Mouse (Mus musculus): ENCODE measurements around the gene Ppcs.

Ppcs gene

DNA sequence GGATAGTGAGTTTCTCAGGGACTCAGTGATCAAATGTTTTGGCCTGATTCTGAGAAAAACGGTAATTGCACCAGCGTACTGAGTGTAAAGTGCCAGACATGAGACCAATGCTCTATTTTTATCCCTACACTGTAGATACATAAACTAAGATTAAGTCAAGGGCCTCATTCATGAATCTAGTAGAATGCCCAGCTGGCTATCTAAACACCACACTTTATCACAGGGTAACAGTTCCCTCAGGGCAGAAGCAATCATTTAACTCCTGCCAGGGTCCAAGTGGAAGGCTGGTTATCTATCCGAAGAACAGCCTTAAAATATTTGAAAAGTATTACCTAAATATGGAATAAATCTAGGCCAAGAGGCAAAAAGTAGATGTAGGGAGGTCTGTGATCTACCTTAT lies 4.3 kb downstream of the Ppcs start:
- no peak for DNase-seq (ENCODE audit: low spot score in 2 of 2)

DNA sequence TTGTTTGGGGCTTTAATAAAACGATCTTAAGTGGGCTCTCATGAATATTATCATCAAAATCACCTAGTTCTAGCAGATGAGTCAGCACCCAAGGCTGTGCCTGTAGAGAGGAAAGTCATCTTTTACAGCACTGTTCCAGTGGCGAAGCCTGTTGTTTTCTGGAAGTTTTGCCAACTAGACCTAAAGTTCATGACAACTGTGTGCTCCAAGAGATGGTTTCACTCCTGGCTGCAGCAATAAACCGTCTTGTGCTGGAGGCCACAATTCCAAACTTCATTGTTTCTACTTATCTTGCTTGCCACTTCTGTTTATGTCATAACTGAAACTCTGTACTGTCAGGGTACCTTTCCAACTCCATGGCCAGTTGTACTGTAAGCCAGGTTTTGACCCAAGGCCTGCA lies 5.0 kb downstream of the Ppcs start:
- no peak for DNase-seq (ENCODE audit: low spot score in 2 of 2)

DNA sequence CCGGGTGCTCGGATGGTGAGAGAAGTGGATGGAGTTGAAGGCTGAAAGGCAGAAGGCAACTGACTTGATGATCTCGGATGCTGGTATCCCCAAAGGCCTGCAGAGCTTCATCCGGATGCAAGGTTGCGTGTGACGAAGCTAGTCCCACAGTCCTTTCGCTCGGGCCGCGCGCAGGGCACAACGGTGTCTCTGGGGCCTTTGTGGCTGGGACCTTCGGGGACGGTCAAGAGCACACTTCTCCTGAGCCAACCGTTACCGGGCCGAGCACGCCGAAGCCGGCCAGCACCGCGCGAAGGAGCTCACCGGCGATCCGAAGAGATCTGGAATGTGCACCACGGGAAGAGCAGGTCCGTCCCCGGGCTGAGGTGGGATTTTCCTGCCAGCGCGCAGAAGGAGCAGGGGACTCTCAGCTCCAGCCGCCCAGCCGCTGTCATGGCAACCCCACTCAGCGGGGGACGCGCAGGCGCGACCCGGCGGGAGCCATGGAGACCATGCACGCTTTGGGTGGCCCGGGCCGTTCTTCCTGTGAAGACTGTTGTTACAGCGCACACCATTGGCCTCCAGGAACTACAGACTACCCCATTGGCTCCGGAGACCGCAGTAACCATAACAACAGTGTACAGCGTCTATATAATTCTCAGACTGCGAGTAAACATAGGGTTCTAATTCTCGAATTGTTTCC lies 7.0 kb downstream of the Ppcs start, which contains the start of gene Ccdc30:
TSS of gene Ccdc30 (minus strand) at position 450 of the 682 bp plus-strand sequence.
- DNase-seq (ENCODE audit: low spot score in 2 of 2), result peak; percentile 91 to 96

DNA sequence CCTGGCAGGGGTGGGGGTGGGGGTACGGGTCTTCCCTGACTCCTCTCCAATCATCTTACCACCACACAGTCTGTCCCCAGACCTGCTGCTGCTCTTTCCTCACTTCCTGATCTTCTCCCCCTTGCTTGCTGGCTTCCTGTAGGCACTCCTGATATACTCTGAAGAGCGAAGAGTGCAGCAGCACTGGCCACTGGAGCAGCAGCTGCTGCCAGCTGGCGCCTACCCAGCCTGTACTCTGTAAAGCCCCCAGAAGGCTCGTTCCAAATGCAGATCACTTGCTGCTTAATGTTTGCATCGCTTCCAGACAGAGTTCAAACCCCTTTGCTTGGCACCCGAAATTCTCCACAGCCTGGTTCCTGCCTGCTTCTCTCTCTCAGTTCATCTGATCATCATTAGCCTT lies 9.4 kb downstream of the Ppcs start:
- peak in 1 of 2 experiments; percentile 66 for DNase-seq (ENCODE audit: low spot score in 2 of 2)

DNA sequence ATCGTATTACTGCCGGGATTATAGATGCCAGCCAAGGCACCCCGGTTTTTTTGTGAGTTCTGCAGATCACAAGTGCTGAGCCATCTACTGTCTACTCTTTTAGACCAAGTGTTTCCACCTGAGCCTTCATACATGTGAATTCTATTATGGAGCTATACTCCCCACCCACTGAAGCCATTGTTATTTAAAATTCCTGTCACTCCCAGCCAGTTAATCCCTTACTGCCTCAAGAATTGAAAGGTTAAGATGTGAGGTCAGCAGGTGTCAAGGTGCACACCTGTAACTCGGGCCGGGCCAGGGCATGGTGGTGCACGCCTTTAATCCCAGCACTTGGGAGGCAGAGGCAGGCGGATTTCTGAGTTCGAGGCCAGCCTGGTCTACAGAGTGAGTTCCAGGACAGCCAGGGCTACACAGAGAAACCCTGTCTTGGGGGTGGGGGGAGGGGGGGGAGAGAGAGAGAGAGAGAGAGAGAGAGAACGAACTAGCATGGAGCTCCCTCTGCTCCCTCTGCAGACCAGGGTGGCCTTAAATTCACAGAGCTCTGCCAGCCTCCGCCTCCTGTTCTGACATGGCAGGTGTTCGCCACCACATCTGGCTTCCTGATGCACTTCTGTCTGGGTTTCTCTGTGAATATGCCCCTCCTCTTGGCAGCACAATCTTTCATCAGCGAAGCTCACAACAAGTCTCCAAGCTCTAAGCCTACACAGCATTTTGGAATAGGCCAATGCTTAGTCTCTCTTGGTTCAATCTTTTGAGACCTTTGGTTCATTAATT lies 10.2 kb downstream of the Ppcs start:
- no peak for DNase-seq (ENCODE audit: low spot score in 2 of 2)

DNA sequence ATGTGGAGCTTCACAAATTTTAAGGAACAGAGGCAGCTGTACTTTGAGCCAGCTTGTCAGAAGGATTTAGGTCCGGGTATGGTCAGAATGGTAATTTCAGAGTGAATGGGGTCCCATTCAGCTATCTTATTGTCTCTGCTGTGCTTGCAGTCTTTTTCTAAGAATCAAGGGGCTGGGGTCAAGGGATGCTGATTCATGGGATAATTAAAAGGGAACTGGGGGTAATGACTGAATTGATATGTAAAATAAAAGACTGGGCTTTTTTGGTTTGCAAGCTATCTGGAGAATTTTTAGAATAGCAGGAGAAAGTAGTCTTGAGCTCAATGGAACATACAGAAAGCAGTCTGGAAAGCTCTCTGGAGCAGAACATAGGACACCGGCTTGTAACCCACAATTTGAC lies 18.8 kb downstream of the Ppcs start:
- no peak for DNase-seq (ENCODE audit: low spot score in 2 of 2)

DNA sequence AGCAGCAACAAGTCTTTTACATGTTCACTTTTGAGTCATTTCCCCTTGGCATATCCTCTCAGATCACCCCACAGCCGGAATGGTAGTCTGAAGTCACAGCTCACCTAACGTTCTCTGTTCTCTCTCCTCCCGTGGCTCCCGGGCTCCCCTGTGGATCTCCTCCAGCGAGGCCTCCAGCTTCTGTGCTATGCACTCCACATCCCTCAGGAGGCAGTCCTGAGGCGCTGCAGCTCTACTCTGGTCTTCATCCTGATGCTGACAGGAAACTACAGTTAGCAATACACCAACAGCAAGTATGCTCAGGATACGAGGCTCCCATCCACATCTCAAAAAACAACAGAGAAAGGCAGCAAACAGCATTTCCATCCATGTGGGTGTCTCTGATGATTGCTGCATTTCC lies 21.3 kb downstream of the Ppcs start:
- no peak for DNase-seq (ENCODE audit: low spot score in 2 of 2)

DNA sequence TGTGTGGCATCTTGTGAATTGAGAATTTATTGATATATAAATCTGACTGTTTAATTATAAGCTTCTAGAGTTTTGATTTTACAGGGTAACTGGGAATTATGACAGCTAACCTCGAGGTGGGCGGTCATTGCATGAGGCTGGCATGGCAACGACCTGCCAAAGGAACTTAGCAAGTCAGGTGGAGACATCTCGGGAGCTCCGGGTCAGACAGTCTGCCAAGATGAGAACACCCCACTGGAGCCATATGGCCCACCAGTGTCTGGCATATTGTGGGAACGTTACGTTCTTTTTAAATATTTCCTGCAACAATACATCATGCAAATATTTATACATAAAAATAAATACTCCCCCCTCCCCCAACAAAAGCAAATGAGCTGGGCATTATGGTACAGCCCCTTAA lies 23.5 kb downstream of the Ppcs start:
- peak in 1 of 2 experiments; percentile 24 for DNase-seq (ENCODE audit: low spot score in 2 of 2)

DNA sequence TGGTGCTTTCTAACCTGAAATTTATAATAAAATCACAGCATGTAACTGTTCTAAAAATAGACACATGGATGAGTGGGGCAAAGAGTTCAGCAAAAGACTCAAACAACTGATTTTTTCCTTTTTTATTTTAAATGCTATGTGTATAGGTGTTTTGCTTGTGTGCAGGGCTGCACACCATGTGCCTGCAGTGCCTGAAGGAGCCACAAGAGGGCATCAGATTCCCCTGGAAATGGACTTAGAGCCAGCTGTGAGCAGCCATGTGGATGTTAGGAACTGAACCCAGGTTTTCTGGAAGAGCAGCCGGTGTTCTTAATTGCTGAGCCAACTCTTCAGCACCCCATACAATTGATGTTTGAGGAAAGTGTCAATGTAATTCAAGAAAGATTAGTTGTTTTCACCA lies 31.9 kb downstream of the Ppcs start:
- DNase-seq (ENCODE audit: low spot score in 2 of 2), result peak in 1 of 2 experiments; percentile 41

DNA sequence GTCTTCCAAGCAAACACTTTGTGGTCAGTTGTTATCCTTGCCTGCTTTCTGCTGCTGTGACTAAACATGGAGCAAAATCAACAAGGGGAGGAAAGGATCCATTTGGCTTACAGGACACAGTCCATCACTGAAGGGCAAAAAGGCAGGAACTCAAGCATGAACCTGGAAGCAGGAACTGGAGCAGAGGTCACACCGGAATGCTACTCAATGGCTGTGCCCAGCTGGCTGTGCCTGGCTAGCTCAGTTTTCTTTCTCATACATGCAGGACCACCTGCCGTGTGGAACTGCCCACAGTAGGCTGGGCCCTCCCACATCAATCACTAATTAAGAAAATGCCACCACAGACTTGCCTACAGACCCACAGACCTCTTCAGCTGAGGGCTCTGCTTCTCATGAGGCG lies 33.0 kb downstream of the Ppcs start:
- DNase-seq (ENCODE audit: low spot score in 2 of 2), result no peak

DNA sequence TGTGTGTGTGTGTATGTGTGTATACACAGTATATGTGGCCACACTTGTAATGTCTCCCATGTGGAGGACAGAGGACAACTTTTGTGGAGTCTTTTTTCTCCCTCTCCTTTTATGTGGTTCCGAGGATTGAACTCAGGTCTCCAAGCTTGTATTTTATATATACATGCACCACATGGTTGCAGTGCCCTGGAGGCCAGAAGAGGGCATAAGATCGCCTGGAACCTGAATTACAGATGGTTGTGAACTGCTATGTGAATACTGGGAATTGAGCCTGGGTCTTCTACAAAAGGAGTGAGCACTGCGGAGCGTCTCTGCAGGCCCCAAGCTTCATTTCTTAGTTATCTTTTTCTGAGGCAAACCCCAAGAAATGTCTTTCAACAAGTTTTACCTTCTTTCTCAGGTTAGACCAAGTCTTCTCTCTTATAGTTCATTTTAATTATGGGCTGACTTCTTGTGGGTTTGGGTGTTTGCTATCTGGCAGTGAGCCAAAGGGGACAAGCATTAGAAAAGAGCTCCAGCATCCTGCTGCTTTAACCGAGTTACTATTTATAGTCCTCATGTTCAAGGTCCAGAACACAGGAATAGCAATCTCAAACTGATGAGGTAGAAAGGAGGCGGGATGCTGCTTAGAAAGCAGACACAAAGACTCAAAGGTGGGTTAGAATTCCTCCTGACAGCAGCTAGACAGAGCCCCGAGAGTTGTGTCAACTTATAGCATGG lies 40.6 kb downstream of the Ppcs start:
- no peak for DNase-seq (ENCODE audit: low spot score in 2 of 2)

DNA sequence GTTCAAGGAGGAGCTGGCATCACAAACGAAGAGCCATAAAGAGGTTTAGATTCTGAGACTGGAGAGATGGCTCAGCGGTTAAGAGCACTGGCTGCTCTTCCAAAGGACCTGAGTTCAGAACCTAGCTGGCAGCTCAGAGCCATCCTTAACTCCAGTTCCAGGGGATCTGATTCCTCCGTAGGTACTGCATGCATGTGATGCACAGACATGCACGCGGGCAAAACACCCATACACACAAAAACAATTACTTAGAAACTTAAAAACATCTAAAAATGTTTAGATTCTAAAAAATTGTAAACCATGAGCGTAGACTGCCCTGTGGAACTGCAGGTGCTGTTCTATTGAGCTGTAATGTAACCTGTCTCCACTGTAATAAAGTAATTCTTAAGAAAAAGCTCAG lies 52.8 kb downstream of the Ppcs start:
- no peak for DNase-seq (ENCODE audit: low spot score in 2 of 2)

Measured in cerebellum, postnatal 4 days (tissue).